Mouse (Mus musculus) brain, embryonic 14.5 days (tissue): ENCODE measurements around the gene Pithd1.

Source experiments
- CTCF ChIP-seq: fragments of 200-500 bp; IDR thresholded peaks from 2 replicates; pipeline ENCODE4 v1.5.1; 2012; ENCODE audit warnings: inconsistent platforms, mild to moderate bottlenecking, moderate library complexity, borderline replicate concordance; ENCODE audit not compliant: insufficient read depth, insufficient read length; ENCODE audit errors: extremely low read depth
- POLR2A ChIP-seq: fragments of 200-500 bp; IDR thresholded peaks from 2 replicates; pipeline ENCODE4 v1.6.1; 2012; ENCODE audit warnings: mild to moderate bottlenecking, inconsistent platforms, borderline replicate concordance; ENCODE audit not compliant: poor library complexity, insufficient read depth, insufficient read length, severe bottlenecking; ENCODE audit errors: extremely low read depth

DNA sequence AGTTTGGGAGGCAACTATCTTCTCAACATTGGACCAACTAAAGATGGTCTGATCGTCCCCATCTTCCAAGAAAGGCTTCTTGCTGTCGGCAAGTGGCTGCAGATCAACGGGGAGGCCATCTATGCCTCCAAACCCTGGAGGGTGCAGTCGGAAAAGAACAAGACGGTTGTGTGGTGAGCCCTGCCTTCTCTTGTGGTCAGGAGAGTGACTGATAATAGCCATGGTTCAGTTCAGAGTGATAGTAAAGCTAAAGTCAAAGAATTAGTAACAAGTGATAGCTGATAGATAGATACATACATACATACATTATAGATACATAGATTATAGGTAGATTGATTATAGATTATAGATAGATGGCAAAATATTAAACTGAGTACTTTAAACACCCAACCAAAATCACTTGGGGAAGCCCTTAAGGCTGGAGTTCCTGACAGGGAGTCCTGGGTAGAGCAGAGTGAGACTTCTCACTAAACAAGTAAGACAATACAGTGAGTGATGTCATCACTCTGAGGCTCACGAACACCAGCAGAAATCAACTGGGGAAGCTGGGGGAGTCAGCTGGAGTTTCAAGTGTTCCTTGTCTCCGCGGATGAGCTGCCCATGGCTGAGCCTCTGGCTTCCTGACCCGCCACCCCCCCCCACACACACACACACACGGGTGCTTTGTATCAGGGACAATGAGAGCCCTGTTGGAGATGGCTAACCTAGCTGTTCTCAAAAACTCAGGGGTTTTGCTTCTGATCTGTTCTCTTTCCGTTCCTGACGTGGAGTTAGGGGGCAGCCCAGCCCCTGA, 52.2 kb downstream of the Pithd1 start:
- TF ChIP-seq POLR2A, result no peak
- TF ChIP-seq CTCF, result no peak
